Mouse (Mus musculus) ES-E14 (cell line): Measurements from ENCODE around the gene Hs3st3b1. TPM values are rescaled to one million over a fixed set of nuclear protein-coding genes. Genes with fewer than 3 reads are reported as not detected.

Experiments
- DNase-seq: peaks from one replicate; pipeline ENCODE4 v3.0.0-alpha.2; 2013; ENCODE audit warnings: low read depth, low spot score
- H3K27ac ChIP-seq: 2 replicates; pipeline ENCODE4 v1.5.1; 2012; ENCODE audit warnings: low read depth, mild to moderate bottlenecking, low read length, moderate library complexity, mixed read lengths; ENCODE audit not compliant: poor library complexity, insufficient read depth, severe bottlenecking
- H3K36me3 ChIP-seq: 2 replicates; pipeline ENCODE4 v1.6.1; 2012; ENCODE audit warnings: mild to moderate bottlenecking, low read length, moderate library complexity, mixed read lengths; ENCODE audit not compliant: control insufficient read depth, poor library complexity, insufficient read depth, severe bottlenecking
- H3K4me1 ChIP-seq, 2 experiments: fragments of 150-350 bp in 1 of 2; sonication (generic) in 1 of 2; 2 replicates each; pipeline ENCODE4 v1.6.1; 2012; ENCODE audit warnings: low read length in 2 of 2, mild to moderate bottlenecking in 1 of 2, mixed read lengths in 1 of 2; ENCODE audit not compliant: control insufficient read depth in 2 of 2, insufficient read depth in 2 of 2, poor library complexity in 1 of 2
- H3K4me3 ChIP-seq, 2 experiments: fragments of 150-350 bp in 1 of 2; sonication (generic) in 1 of 2; 2 replicates each; pipeline ENCODE4 v1.5.1; 2012; ENCODE audit warnings: low read length in 2 of 2, low read depth in 1 of 2, mild to moderate bottlenecking in 1 of 2, mixed read lengths in 1 of 2; ENCODE audit not compliant: insufficient read depth in 1 of 2, poor library complexity in 1 of 2, severe bottlenecking in 1 of 2
- H3K9ac ChIP-seq: 2 replicates; pipeline ENCODE4 v1.6.1; 2012; ENCODE audit warnings: low read depth, mild to moderate bottlenecking, low read length, mixed read lengths; ENCODE audit not compliant: poor library complexity, insufficient read depth, severe bottlenecking
- H3K9me3 ChIP-seq: fragments of 150-350 bp; sonication (generic); 2 replicates; pipeline ENCODE4 v1.6.1; 2012; ENCODE audit warnings: low read depth, mild to moderate bottlenecking, low read length; ENCODE audit not compliant: control insufficient read depth, insufficient read depth
- CHD2 ChIP-seq: IDR thresholded peaks from 2 replicates; pipeline ENCODE4 v1.6.1; 2014; ENCODE audit warnings: mild to moderate bottlenecking, low read depth, low read length, inconsistent platforms
- HCFC1 ChIP-seq: IDR thresholded peaks from 2 replicates; pipeline ENCODE4 v1.6.1; 2012; ENCODE audit warnings: low read length, inconsistent platforms, borderline replicate concordance; ENCODE audit not compliant: insufficient read depth
- MAFK ChIP-seq: IDR thresholded peaks from 2 replicates; pipeline ENCODE4 v1.6.1; 2014; ENCODE audit warnings: mild to moderate bottlenecking, low read depth, low read length, inconsistent platforms; ENCODE audit not compliant: insufficient read depth
- ZC3H11A ChIP-seq: IDR thresholded peaks from 2 replicates; pipeline ENCODE4 v1.6.1; 2012; ENCODE audit warnings: low read depth, mild to moderate bottlenecking, inconsistent platforms, low read length, borderline replicate concordance
- ZNF384 ChIP-seq: IDR thresholded peaks from 2 replicates; pipeline ENCODE4 v1.6.1; 2012; ENCODE audit warnings: low read depth, low read length, inconsistent platforms
- in situ Hi-C, 2 experiments: fragments of 600-800 bp; cut with MboI; formaldehyde crosslinking; loops; one replicate each; pipeline ENCODE4 v1.15.1; 2025; ENCODE audit warnings: low sequenced_read_pairs in 2 of 2, inconsistent platforms in 1 of 2; ENCODE audit not compliant: unreplicated experiment in 2 of 2
- total RNA-seq: library from RNA; depleted of rRNA; stranded (reverse); fragments of 300-350 nt; gene quantifications from 2 replicates; pipeline ENCODE4 v1.2.3, GENCODE M21; 2012

The Hs3st3b1 gene
- total RNA-seq, 1 experiment: 4.4 TPM

GRCm38 (mm10) chr11:63948371-63948770 is 26.3 kb upstream of the Hs3st3b1 start:
- Histone ChIP-seq H3K4me3 (no peak overlapping the region), H3K27ac (no peak overlapping the region), H3K9me3 (no peaks in the 10 kb centered on the region), H3K4me1 (peaks cover 8 to 22% of the 10 kb centered on the region in 2 experiments), H3K9ac (no peak overlapping the region), H3K36me3 (no peaks in the 10 kb centered on the region)
- in situ Hi-C loops: no loop called here
- no peak for DNase-seq
- no peak for TF ChIP-seq MAFK
- TF ChIP-seq ZNF384: no peak
- no peak for TF ChIP-seq HCFC1
- no peak for TF ChIP-seq CHD2
- TF ChIP-seq ZC3H11A: no peak

DNA sequence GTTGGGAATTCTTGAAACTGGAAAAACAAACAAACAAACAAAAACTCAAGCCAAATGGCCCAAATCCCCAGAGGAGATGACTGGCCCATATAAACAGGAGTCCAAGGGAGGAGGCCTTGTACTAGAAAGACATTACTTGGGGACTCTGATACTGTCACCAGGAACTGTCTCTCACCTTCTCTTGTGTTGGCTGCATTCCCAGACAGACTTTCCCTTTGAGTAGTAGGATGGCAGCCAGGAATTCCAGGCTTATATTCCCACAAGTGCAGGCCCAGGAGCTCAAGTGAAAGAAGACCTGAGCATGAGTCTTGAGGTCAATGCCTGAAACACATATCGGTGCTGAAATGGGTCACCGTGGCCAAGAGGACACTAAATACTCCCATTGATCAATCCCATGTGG is 24.9 kb upstream of the Hs3st3b1 start:
- no peak for DNase-seq
- no peaks in the 10 kb centered on the region for H3K9me3 ChIP-seq
- in situ Hi-C loops: no loop called here
- peaks cover 0 to 15% of the 10 kb centered on the region in 2 experiments; a peak in 2 of 4 replicates for H3K4me1 ChIP-seq
- H3K4me3 ChIP-seq: no peak overlapping the region
- H3K27ac ChIP-seq: no peak overlapping the region
- H3K36me3 ChIP-seq: no peaks in the 10 kb centered on the region
- no peak for TF ChIP-seq ZNF384
- no peak for TF ChIP-seq HCFC1
- TF ChIP-seq ZC3H11A: no peak
- TF ChIP-seq CHD2: no peak
- TF ChIP-seq MAFK: no peak
- no peak overlapping the region for H3K9ac ChIP-seq

DNA sequence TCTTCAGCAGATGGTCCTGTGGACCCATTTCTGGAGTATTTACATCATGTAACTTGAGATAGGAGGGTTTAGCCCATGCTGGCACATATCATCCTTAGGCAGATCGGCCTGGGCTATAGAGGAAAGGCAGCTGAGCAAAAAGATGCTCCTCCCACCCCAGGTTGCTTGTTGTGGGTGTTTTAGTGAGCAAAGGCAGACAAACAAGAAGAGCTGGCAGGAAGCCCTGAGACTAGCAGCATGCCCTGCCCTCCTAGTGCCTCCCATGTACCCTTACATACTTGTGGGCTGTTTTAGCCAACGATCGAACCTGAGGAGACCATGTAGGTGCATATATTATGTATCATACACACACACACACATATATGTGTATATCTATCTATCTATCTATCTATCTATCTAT is 21.9 kb upstream of the Hs3st3b1 start:
- no peak overlapping the region for H3K27ac ChIP-seq
- no peak for DNase-seq
- H3K4me3 ChIP-seq: no peak overlapping the region
- in situ Hi-C loops: no loop called here
- H3K9ac ChIP-seq: no peak overlapping the region
- no peak for TF ChIP-seq CHD2
- TF ChIP-seq HCFC1: no peak
- TF ChIP-seq MAFK: no peak
- TF ChIP-seq ZC3H11A: no peak
- TF ChIP-seq ZNF384: no peak
- no peaks in the 10 kb centered on the region for H3K9me3 ChIP-seq
- peaks cover 0 to 2% of the 10 kb centered on the region in 2 experiments; a peak in 1 of 4 replicates for H3K4me1 ChIP-seq
- H3K36me3 ChIP-seq: no peaks in the 10 kb centered on the region

DNA sequence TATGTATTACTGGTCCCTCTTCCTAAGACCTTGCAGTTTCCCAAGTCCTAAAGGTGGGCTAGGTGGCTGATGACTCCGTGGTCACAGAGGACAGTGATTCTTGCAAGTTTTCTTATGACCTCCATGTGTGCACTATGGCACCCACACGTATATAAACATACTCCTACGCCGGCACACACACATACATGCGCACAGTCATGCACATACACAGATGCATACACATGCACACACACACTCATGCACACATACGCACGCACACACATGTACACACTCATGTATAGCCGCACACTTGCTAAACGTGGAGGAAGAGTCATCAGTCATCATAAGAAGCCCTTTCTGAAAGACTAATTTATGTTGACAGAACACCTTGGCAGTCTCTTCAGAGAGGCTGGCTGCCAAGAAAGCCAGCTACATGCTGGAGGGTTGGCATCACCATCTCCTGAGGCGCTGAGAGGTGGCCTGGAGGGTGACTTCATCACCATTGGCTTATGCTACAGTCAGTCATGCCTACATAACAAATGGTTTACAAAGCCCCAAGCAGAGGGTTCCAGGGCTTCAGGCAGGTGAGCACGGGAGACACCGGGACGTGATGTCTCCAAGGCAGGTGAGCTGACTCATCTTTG is 21.3 kb upstream of the Hs3st3b1 start:
- no peak for DNase-seq
- TF ChIP-seq MAFK: no peak
- in situ Hi-C loops: no loop called here
- H3K4me3 ChIP-seq: no peak overlapping the region
- H3K9me3 ChIP-seq: no peaks in the 10 kb centered on the region
- no peaks in the 10 kb centered on the region for H3K36me3 ChIP-seq
- no peak overlapping the region for H3K9ac ChIP-seq
- no peak overlapping the region for H3K27ac ChIP-seq
- peaks cover 0 to 2% of the 10 kb centered on the region in 2 experiments; a peak in 1 of 4 replicates for H3K4me1 ChIP-seq

DNA sequence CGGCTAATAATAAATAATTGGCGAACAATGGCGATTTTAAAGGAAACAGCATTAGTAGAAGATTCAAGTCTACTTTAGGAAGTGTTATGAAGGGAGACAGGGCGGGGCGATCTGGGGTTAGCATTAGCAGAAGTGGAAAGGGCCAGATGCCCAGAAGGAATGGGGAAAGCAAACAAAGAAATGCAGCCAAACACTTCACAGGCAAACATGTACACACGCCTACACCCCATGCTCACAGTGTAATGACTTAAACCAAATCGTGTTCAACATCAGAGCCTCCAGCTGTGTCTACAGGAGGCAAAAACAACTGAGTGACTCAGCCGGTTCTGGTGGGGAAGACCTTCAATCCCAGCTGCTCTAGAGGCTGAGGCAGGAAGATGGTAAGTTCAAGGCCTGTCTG is 20.1 kb upstream of the Hs3st3b1 start:
- Histone ChIP-seq H3K36me3 (no peaks in the 10 kb centered on the region), H3K9ac (no peak overlapping the region), H3K9me3 (no peaks in the 10 kb centered on the region), H3K4me1 (peaks cover 0 to 2% of the 10 kb centered on the region in 2 experiments; a peak in 1 of 4 replicates), H3K27ac (no peak overlapping the region), H3K4me3 (no peak overlapping the region)
- TF ChIP-seq ZNF384 (no peak), ZC3H11A (no peak), CHD2 (no peak), MAFK (no peak), HCFC1 (no peak)
- in situ Hi-C loops: no loop called here
- DNase-seq: no peak
